Mouse (Mus musculus) forebrain, embryonic 14.5 days (tissue): ENCODE data around the gene Tlx2. TPM values are rescaled to one million over a fixed set of nuclear protein-coding genes. Genes with fewer than 3 reads are reported as not detected.

Source experiments
- ATAC-seq: fragments of 200-750 bp; cut with Nextera tagmentation; 2 replicates; pipeline ENCODE4 v1.8.0; 2017; ENCODE audit warnings: mild to moderate bottlenecking, moderate library complexity
- DNase-seq: peaks from one replicate; pipeline ENCODE4 v3.0.0-alpha.2; 2015; ENCODE audit warnings: low spot score
- H3K27ac ChIP-seq: fragments of 300-500 bp; sonication (generic); 2 replicates; pipeline ENCODE4 v1.5.1; 2014; ENCODE audit warnings: low read depth, mild to moderate bottlenecking, control low read depth, low read length, moderate library complexity
- H3K27me3 ChIP-seq: fragments of 300-500 bp; sonication (generic); replicated peaks from 2 replicates; pipeline ENCODE4 v1.6.1; 2014; ENCODE audit warnings: low read length, control low read depth, mixed read lengths; ENCODE audit not compliant: control insufficient read depth, insufficient read depth
- H3K36me3 ChIP-seq: fragments of 300-500 bp; sonication (generic); 2 replicates; pipeline ENCODE4 v1.6.1; 2014; ENCODE audit warnings: low read length, control low read depth; ENCODE audit not compliant: control insufficient read depth, insufficient read depth
- H3K4me1 ChIP-seq: fragments of 300-500 bp; sonication (generic); 2 replicates; pipeline ENCODE4 v1.6.1; 2014; ENCODE audit warnings: antibody characterized with exemption, low read length, control low read depth; ENCODE audit not compliant: control insufficient read depth, insufficient read depth
- H3K4me2 ChIP-seq: fragments of 300-500 bp; sonication (generic); 2 replicates; pipeline ENCODE4 v1.6.1; 2014; ENCODE audit warnings: mild to moderate bottlenecking, control low read depth, low read length
- H3K4me3 ChIP-seq: fragments of 300-500 bp; sonication (generic); 2 replicates; pipeline ENCODE4 v1.5.1; 2014; ENCODE audit warnings: low read depth, low read length, control low read depth
- H3K9ac ChIP-seq: fragments of 300-500 bp; sonication (generic); 2 replicates; pipeline ENCODE4 v1.6.1; 2014; ENCODE audit warnings: mild to moderate bottlenecking, low read length, control low read depth, moderate library complexity
- H3K9me3 ChIP-seq: fragments of 300-500 bp; sonication (generic); replicated peaks from 2 replicates; pipeline ENCODE4 v1.6.1; 2016; ENCODE audit warnings: low read length, control low read depth, mixed read lengths; ENCODE audit not compliant: control insufficient read depth
- WGBS: fragments of 180-500 bp; shearing (Covaris S2); extraction: QIAGEN DNeasy Blood & Tissue Kit; methylation state at CpG from one replicate; pipeline ENCODE4 v1.1.7; 2014; 5-methylcytosine and 5-hydroxymethylcytosine counted together
- polyA plus RNA-seq: library from polyadenylated mRNA; unstranded; fragments of >200 nt; fragmentation: Nextera tagmentation; extraction: Ambion mirVana; gene quantifications from 2 replicates; pipeline ENCODE4 v1.2.1, GENCODE M21; 2014

Gene Tlx2
- polyA plus RNA-seq, 1 experiment from 2014 or later, result not detected

DNA sequence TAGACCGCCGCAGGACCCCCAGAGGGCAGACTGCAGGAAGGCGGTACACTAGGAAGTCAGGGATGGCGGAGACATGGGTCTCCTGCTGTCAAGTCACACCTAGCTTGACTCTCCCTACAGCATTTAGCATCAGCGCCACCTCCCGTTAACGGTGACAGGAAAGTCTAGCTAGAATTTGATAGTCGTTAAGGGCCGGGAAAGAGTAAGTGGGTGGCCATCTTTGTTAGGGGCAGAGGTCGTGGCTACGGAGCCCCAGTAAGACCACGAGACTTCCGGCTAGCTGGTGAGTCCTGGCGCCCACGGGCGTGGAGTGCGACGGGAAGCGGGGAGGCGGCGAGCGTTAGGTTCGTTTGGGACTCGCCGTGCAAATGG is 31.2 kb upstream of the Tlx2 start, which contains the start of the genes Ccdc142 and Gm42688:
Gene Ccdc142 (plus strand): TSS at position 286 of the 372 bp plus-strand sequence.
Gene Gm42688 (plus strand): TSS at position 302 of the 372 bp plus-strand sequence.
- H3K4me3 ChIP-seq, result peak within 1 kb of the TSS; percentile 72
- no peaks in the 10 kb centered on the region for H3K36me3 ChIP-seq
- H3K9ac ChIP-seq, result peak within 1 kb of the TSS; percentile 80
- H3K27ac ChIP-seq, result peak within 1 kb of the TSS; percentile 66
- 1% methylated on average over 25 of the region's 25 CpGs for WGBS
- H3K4me2 ChIP-seq, result peak within 1 kb of the TSS; percentile 100
- DNase-seq (peak; percentile 91), ATAC-seq (peak; percentile 80)
- no peaks in the 10 kb centered on the region for H3K9me3 ChIP-seq
- H3K4me1 ChIP-seq, result peaks cover 12% of the 10 kb centered on the region
- no peaks in the 10 kb centered on the region for H3K27me3 ChIP-seq

DNA sequence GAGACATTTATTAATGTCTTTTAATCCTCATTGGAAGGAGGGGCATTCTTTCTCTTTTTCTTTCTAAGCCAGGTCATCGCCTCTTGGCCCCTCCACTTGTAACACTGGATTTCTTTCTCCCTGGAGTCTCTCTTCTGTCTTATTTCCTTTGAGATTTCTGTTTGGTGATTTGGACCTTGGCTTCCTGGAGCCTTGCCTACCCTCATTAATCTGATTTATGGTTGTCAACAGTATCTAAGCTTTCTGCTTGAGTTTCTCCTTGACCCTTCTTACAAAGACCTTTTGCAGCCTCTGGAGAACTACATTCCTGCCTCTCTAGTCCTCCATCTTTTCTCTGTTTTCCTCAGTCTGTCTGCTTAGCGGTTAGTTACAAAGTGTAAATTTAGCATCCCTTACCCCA is 28.3 kb upstream of the Tlx2 start:
- Histone ChIP-seq H3K27me3 (no peaks in the 10 kb centered on the region), H3K9me3 (no peaks in the 10 kb centered on the region), H3K4me2 (no peak overlapping the region), H3K27ac (no peak overlapping the region), H3K36me3 (no peaks in the 10 kb centered on the region), H3K4me3 (no peak overlapping the region), H3K4me1 (peaks cover 12% of the 10 kb centered on the region), H3K9ac (no peak overlapping the region)
- ATAC-seq (no peak), DNase-seq (no peak)
- WGBS, result 83% methylated on average over 2 of the region's 2 CpGs

DNA sequence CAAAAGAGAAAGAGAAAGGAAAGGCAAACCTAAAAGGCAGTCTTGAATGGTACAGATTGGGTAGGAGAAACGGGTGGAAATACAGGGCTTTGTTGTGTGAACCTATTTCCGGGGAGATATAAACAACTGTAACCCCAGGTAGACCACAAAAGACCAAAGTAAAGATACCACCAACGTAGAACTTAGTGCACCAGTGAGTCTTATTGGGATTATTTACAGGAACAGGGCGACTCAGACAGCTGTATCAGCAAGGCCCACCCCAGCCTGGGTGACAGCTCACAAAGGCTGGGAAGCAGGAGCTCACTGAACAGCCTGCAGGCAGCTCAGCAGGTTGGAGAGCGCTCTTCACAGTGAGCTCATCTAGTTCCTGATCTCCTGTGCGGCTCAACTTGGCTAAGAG is 25.9 kb upstream of the Tlx2 start:
- Histone ChIP-seq H3K27me3 (0 out of 2 replicates have a peak, but pooled peaks cover under 1% of the 10 kb centered on the region), H3K36me3 (no peaks in the 10 kb centered on the region), H3K4me2 (no peak overlapping the region), H3K4me3 (no peak overlapping the region), H3K4me1 (no peaks in the 10 kb centered on the region), H3K9me3 (no peaks in the 10 kb centered on the region), H3K27ac (no peak overlapping the region), H3K9ac (no peak overlapping the region)
- no peak for ATAC-seq
- WGBS, result 49% methylated on average over 6 of the region's 6 CpGs
- no peak for DNase-seq

DNA sequence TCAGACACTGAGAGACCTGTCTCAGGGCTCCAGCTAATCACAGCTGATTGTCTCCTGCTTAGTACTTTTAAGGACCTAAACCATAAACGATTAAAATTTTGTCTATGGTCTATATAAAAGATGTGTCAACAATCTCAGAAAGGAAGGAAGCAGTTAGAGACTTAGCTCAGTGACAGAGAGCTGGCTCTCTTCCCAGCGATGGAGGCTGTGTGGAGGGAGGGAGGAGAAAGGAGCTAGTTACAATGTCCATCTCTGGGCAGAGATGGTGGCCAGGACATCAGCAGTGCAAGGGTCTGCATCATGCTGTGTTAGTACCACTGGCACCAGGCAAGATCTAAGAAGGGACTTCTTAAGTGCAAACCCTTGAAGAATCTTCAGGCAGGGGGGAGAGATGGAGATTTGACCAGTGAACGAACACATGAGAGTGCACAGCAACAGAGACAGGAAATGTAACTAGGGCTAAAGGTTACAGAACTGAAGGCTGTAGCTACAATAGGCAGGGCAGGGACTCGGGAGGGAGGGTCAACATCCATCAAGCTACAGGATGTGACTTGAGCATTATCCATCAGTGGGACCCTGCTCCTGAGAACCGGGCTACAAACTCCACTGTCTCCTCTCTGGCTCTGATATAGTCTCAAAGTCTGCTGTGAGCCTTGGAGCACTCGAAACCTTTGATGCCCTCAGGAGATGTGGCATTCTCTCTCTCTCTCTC is 22.5 kb upstream of the Tlx2 start:
- H3K4me3 ChIP-seq, result no peak overlapping the region
- DNase-seq, result no peak
- no peaks in the 10 kb centered on the region for H3K9me3 ChIP-seq
- no peaks in the 10 kb centered on the region for H3K36me3 ChIP-seq
- H3K27me3 ChIP-seq, result peaks cover 26% of the 10 kb centered on the region
- H3K9ac ChIP-seq, result no peak overlapping the region
- 47% methylated on average over 6 of the region's 6 CpGs for WGBS
- H3K27ac ChIP-seq, result no peak overlapping the region
- no peak for ATAC-seq
- H3K4me2 ChIP-seq, result no peak overlapping the region
- no peaks in the 10 kb centered on the region for H3K4me1 ChIP-seq

DNA sequence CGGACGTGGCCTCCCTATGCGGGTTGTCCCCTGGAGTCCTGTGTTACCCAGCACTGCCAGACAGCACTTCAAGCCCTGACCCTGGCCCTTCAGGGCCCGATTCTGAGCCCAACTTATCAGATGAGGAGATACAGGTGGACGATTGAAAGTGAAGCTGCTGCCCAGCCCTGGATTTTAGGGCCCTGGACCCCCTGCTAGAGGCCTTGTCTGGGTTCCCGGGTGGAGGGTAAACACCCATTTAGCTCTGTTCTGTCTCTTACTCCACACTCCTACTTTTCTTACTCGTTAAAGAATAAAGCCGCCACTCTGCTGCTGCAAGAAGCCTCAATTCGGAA is 17.8 kb upstream of the Tlx2 start:
- Histone ChIP-seq H3K9me3 (no peaks in the 10 kb centered on the region), H3K9ac (no peak overlapping the region), H3K27me3 (peaks cover 70% of the 10 kb centered on the region), H3K4me2 (no peak overlapping the region), H3K27ac (no peak overlapping the region), H3K4me3 (no peak overlapping the region), H3K36me3 (no peaks in the 10 kb centered on the region), H3K4me1 (no peaks in the 10 kb centered on the region)
- WGBS, result under 1% methylated on average over 9 of the region's 9 CpGs
- DNase-seq, result no peak
- ATAC-seq, result no peak

DNA sequence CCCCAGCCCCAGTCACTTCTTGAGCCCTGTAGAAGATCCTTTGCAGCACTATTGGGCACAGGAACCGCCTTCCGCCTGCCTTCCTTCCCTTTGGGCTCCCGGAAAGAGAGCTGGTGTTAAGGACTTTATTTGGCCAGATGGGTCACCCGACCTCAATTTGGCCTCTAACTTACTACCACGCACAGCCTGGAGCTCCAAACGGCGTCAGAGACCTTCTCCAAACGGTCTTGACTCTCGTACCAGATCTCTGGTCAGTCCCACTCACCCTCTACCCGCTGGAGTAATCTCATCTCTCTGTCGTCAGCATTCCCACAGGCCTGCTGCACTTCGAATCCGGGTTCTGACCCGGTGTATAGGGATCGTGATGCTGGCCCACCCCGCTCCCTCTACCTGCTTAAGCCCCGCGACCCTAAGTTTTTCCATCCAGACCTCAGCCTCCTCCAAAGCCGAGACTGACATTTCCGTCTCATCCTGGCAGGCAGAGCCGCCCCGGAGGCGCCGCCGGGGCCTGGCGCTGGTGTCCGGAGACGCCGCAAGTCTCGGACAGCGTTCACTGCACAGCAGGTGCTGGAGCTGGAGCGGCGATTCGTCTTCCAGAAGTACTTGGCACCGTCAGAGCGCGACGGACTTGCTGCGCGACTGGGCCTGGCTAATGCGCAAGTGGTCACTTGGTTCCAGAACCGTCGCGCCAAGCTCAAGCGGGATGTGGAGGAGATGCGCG is 17.3 kb upstream of the Tlx2 start:
- Histone ChIP-seq H3K36me3 (0 out of 2 replicates have a peak, but pooled peaks cover under 1% of the 10 kb centered on the region), H3K9ac (no peak overlapping the region), H3K9me3 (no peaks in the 10 kb centered on the region), H3K27me3 (peaks cover 75% of the 10 kb centered on the region), H3K4me2 (0 out of 2 replicates have a peak overlapping the region, but pooled peaks have one; percentile 4), H3K27ac (no peak overlapping the region), H3K4me3 (peak overlapping the region; percentile 8; the same call in 1 of the 2 replicates), H3K4me1 (no peaks in the 10 kb centered on the region)
- DNase-seq (no peak), ATAC-seq (no peak)
- under 1% methylated on average over 47 of the region's 47 CpGs for WGBS

DNA sequence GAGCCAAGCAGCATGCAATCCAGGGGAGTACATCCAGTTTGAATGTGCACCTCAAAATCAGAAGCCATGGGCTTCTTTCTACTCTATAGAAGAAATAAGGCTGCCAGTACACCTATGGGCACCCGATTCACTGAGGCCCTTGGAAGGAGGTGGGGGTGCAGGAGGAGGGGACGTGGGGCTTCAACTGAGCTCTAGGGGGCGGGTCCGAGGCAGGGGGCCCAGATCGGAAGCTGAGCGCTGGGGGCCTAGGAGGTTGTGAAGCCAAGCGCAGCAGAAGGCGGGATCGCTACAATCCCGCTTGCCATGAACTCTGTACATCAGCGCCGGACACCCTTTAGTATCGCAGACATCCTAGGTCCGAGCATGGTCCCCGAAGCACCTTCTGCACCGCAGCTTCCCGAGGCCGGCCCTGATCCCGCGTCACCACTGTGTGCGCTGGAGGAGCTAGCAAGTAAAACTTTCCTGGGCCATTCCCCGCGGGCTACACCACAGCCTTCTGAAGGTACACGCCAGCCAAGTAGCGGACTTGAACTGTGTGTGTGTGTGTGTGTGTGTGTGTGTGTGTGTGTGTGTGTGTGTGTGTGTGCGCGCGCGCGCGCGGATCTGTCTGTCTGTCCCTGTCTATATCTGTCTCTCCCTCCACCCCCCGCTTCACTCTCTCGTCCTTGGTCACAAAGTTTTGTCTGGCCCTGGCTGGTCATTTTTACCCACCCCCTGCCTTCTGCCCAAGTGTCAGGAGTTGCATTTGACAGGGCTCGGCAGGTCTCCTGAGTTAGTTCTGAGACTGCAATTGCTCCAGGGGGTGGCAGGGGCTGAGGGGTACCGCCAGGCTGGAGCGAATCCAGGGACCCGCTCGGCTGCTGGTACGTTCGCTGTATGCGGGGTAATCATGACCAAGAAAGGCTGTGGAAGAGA is 16.3 kb upstream of the Tlx2 start, which contains the start of gene Lbx2:
Gene Lbx2 (plus strand): TSS at position 247 of the 915 bp plus-strand sequence.
- WGBS, result 2% methylated on average over 42 of the region's 42 CpGs
- H3K27ac ChIP-seq, result no peak within 1 kb of the TSS
- H3K4me2 ChIP-seq, result no peak within 1 kb of the TSS
- no peaks in the 10 kb centered on the region for H3K4me1 ChIP-seq
- no peak within 1 kb of the TSS for H3K9ac ChIP-seq
- peaks cover 76% of the 10 kb centered on the region for H3K27me3 ChIP-seq
- H3K36me3 ChIP-seq, result 0 out of 2 replicates have a peak, but pooled peaks cover 5% of the 10 kb centered on the region
- no peak within 1 kb of the TSS for H3K4me3 ChIP-seq
- no peaks in the 10 kb centered on the region for H3K9me3 ChIP-seq
- DNase-seq (no peak), ATAC-seq (no peak)

DNA sequence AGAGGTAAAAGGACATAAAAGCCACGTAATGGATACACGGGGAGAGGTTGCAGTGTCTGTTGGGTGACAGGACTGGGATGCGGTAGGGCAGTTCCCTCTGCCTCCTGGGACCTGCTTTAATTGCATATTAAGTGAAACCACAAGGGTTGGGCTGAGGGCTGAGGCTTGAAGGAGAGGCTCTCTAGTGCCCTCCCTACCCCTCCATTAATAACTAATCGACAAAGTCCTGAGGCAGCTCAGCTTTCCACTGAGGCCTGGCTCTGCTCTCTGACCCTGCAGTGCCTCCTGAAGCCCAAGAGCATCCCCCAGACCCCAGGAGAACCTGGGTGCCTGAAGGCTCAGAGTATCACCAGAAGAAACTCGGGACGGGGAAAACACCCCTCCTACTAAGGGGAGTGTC is 14.4 kb upstream of the Tlx2 start:
- Histone ChIP-seq H3K9me3 (no peaks in the 10 kb centered on the region), H3K4me3 (no peak overlapping the region), H3K36me3 (peaks cover 22% of the 10 kb centered on the region), H3K9ac (no peak overlapping the region), H3K27ac (no peak overlapping the region), H3K4me1 (no peaks in the 10 kb centered on the region), H3K4me2 (no peak overlapping the region), H3K27me3 (peaks cover 66% of the 10 kb centered on the region)
- DNase-seq (no peak), ATAC-seq (no peak)
- WGBS, result 2% methylated on average over 6 of the region's 6 CpGs
